Mouse (Mus musculus) gastrocnemius, postnatal 25 days (tissue): ENCODE results near the gene Gm12185. TPM values are rescaled to one million over a fixed set of nuclear protein-coding genes. Genes with fewer than 3 reads are reported as not detected.

ENCODE experiments used
- total RNA-seq, 2 experiments: library from RNA; stranded (reverse); gene quantifications; 1 replicate in 1 of 2; 2 replicates in 1 of 2; pipeline ENCODE4 v1.2.3; 2021

Gene Gm12185
- total RNA-seq, 2 experiments from 2014 or later = 0.15 to 0.19 TPM

Other genes with a start within 250 kb of the Gm12185 start
- gene Rack1, start 191.9 kb downstream of the Gm12185 start, total RNA-seq = 100 to 1,000 TPM; 321 to 324 TPM
- gene Trim41, start 174.9 kb downstream of the Gm12185 start, total RNA-seq = 10 to 100 TPM; 15.5 to 19.3 TPM
- gene Trim7, start 166.1 kb downstream of the Gm12185 start, total RNA-seq = 10 to 100 TPM; 57.3 to 57.9 TPM
- gene Gm12184, start 165.6 kb downstream of the Gm12185 start, total RNA-seq = 1 to 10 TPM in 1 of 2 experiments, under 1 TPM in 1; 0.67 to 3.2 TPM
- 10 to 100 TPM in 1 of 2 experiments, 1 to 10 TPM in 1; 9.0 to 11.1 TPM for gene Irgm1, start 120.5 kb downstream of the Gm12185 start, total RNA-seq
- gene Gm5431, start 90.0 kb downstream of the Gm12185 start, total RNA-seq = under 1 TPM; 0.21 to 0.36 TPM
- gene Psme2b, start 46.0 kb downstream of the Gm12185 start, total RNA-seq = 1 to 10 TPM; 1.3 to 1.4 TPM
- not detected for gene Olfr56, start 13.3 kb downstream of the Gm12185 start, total RNA-seq
- 1 to 10 TPM in 1 of 2 experiments, under 1 TPM in 1; 0.96 to 1.6 TPM for gene 9930111J21Rik1, start 12.8 kb downstream of the Gm12185 start, total RNA-seq
- gene Tgtp1, start 1.9 kb upstream of the Gm12185 start, total RNA-seq = 1 to 10 TPM in 1 of 2 experiments, under 1 TPM in 1; 0.86 to 1.2 TPM
- gene 9930111J21Rik2, start 59.0 kb upstream of the Gm12185 start, total RNA-seq = 1 to 10 TPM; 1.2 to 1.5 TPM
- under 1 TPM; 0.28 to 0.38 TPM for gene Tgtp2, start 72.0 kb upstream of the Gm12185 start, total RNA-seq
- 1 to 10 TPM in 1 of 2 experiments, under 1 TPM in 1; 0.56 to 1.1 TPM for gene Ifi47, start 84.4 kb upstream of the Gm12185 start, total RNA-seq
- not detected for gene Olfr1396, start 122.6 kb upstream of the Gm12185 start, total RNA-seq
- gene Olfr1395, start 150.0 kb upstream of the Gm12185 start, total RNA-seq = not detected
- not detected for gene Olfr1394, start 162.2 kb upstream of the Gm12185 start, total RNA-seq
- gene Btnl9, start 194.9 kb upstream of the Gm12185 start, total RNA-seq = 1 to 10 TPM; 1.6 to 3.5 TPM
- gene Zfp62, start 211.1 kb upstream of the Gm12185 start, total RNA-seq = 10 to 100 TPM; 20.3 to 22.8 TPM